Mouse (Mus musculus) ES-E14 (cell line): ENCODE data around the gene Cga.

Experiments used
- CHD2 ChIP-seq: IDR thresholded peaks from 2 replicates; pipeline ENCODE4 v1.6.1; 2014; ENCODE audit warnings: mild to moderate bottlenecking, low read depth, low read length, inconsistent platforms
- MAFK ChIP-seq: IDR thresholded peaks from 2 replicates; pipeline ENCODE4 v1.6.1; 2014; ENCODE audit warnings: mild to moderate bottlenecking, low read depth, low read length, inconsistent platforms; ENCODE audit not compliant: insufficient read depth
- ZC3H11A ChIP-seq: IDR thresholded peaks from 2 replicates; pipeline ENCODE4 v1.6.1; 2012; ENCODE audit warnings: low read depth, mild to moderate bottlenecking, inconsistent platforms, low read length, borderline replicate concordance
- ZNF384 ChIP-seq: IDR thresholded peaks from 2 replicates; pipeline ENCODE4 v1.6.1; 2012; ENCODE audit warnings: low read depth, low read length, inconsistent platforms

DNA sequence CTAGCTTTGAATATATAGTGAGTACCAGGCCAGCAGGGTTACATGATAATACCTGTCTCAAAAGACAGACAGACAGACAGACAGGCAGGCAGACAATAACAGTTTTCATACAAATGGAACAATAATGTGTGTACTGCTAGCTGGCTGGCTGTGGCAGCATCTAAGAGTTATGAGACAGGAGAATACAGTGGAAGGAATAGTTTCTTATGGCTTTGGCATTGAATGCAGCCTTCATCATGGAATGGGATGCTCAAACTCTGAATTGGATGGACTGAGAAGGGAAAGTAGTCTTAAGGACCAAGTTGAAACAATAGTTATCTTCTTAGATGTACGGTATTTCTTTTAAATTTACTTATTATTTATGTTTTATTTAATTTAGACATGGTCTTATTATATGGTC, 5.7 kb downstream of the Cga start:
- no peak for TF ChIP-seq MAFK
- TF ChIP-seq CHD2: no peak
- TF ChIP-seq ZNF384: no peak
- TF ChIP-seq ZC3H11A: no peak
